Mouse (Mus musculus): ENCODE measurements at regions not wholly inside any gene's neighbourhood (a gene's known extent, or its start where the extent isn't known, plus 50 kb on each side); places are given as distances from the start of the nearest gene placed in this dataset.
A peak's percentile ranks its signal among the peaks of the same experiment; 100 is the strongest.
"Not testable (repeated sequence)": the region's sequence is repeated elsewhere in the genome, so short reads cannot be mapped to it uniquely, and the experiment has no call there.

DNA sequence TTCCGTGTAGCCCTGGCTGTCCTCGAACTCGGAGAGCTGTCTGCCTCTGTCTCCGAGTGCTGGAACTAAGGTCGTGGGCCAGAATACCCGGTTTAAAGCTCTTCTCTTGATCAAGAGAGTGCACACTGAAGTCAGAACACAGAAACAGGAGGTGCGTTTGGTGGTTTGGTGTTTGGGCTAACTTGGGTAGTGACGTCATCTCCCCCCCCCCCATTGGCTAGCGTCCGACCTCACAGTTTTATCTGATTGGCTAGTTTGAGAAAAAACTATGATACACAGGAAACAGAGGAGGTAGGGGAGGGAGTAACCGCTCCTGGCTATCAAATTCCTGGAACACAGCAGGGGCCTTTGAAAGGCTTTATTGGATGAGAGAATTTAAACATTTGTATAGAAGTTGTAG lies 60.2 kb upstream of the Pim1 start:
- no peak for DNase-seq (ENCODE audit: low spot score)

DNA sequence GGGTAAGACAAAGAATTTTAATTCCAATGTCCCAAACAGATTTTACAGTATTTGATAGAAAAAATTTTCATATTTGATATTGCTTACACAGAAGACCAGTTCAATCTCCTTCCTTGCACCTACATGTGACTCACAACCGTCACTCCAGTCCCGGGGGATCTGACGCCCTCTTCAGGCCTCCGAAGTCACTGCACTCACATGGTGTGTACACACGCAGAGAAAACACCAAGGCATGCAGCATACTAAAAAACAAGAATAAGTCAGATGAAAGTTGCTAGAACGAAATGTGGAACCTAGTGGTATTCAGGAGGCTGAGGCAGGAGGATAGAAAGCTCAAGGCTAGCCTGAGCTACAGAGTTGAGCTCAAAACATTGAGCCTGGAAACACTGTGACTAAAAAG lies 59.7 kb upstream of the Pim1 start:
- no peak for DNase-seq (ENCODE audit: low spot score)

GRCm38 (mm10) chr17:29431553-29432297 lies 58.8 kb upstream of the Pim1 start:
- DNase-seq (ENCODE audit: low spot score), result no peak

DNA sequence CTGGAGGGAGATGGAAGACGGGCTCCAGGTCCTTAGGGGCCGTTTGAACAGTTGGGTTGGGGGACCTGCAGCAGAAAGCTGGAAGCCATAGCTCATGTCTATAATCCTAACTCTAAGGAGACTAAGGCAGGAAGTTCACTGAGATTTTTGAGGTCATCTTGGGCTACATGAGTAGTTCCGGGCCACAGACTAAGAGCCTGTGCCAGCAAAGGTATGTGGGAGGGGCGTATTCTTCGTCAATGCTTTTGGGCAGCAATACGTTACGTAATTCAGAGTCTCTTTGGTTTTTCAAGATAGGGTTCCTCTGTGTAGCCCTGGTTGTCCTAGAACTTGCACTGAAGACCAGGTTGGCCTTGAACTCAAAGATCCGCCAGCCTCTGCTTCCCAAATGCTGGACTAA lies 57.9 kb upstream of the Pim1 start:
- no peak for DNase-seq (ENCODE audit: low spot score)

DNA sequence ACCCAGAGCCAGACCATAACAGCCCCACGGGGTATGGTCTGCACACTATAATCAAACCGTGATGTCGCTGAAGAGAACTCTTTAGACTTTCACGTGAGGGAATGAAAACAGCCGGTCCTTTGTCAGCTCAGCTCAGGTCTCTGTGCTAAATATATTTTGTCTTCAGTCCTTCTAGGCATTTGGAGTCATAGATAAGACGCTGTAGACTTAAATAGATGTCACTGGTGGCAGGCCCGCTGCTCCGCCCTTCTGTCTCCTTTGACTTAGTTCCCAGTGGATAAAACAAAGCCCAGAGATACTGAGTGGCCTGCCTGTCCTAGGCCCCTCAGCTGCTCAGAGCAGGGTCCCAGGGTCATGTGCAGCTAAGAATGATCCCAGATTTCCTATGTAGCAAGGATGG lies 57.2 kb upstream of the Pim1 start:
- no peak for DNase-seq (ENCODE audit: low spot score)

- DNase-seq (ENCODE audit: low spot score), result no peak
Measured at GRCm38 (mm10) chr17:29434074-29434944, 56.2 kb upstream of the Pim1 start.

- no peak for DNase-seq (ENCODE audit: low spot score)
Measured at GRCm38 (mm10) chr17:29435345-29436006, 55.1 kb upstream of the Pim1 start.

GRCm38 (mm10) chr17:29436484-29436870 lies 54.1 kb upstream of the Pim1 start:
- not testable (repeated sequence) for DNase-seq (ENCODE audit: low spot score)

DNA sequence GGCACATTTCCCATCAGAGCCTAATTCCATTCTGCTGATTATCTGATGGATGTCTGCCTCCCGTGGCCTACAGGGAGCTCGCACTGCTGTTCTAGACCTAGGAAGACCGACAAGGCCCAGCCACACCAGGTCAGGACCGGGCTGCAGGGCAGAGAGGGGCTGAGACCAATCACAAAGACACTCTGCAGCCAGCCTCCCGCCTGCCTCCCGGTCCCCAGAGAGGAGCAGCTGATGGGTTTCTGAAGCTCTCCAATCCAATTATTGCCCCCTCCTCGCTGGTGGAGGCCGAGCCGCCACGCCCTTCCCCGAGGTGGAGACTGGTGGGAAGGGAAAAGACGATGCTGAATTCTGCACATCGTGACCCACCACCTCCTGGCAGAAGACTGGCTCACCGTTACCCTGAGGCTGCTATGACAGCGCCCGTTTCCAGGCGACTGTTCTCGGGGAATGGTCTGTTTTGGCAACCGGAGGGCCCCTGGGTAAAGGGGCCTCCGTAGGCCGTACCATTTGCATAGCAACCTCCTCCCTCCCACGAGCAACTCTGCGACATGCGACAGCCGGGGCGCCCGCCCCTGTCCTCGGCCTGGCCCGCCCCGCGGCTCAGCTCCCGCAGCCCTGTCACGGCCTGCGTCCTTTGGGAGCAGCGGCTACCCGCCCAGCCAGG lies 53.5 kb upstream of the Pim1 start:
- DNase-seq (ENCODE audit: low spot score), result peak; percentile 73

- no peak for DNase-seq (ENCODE audit: low spot score)
Measured at GRCm38 (mm10) chr17:29437535-29438324, 52.8 kb upstream of the Pim1 start.

DNA sequence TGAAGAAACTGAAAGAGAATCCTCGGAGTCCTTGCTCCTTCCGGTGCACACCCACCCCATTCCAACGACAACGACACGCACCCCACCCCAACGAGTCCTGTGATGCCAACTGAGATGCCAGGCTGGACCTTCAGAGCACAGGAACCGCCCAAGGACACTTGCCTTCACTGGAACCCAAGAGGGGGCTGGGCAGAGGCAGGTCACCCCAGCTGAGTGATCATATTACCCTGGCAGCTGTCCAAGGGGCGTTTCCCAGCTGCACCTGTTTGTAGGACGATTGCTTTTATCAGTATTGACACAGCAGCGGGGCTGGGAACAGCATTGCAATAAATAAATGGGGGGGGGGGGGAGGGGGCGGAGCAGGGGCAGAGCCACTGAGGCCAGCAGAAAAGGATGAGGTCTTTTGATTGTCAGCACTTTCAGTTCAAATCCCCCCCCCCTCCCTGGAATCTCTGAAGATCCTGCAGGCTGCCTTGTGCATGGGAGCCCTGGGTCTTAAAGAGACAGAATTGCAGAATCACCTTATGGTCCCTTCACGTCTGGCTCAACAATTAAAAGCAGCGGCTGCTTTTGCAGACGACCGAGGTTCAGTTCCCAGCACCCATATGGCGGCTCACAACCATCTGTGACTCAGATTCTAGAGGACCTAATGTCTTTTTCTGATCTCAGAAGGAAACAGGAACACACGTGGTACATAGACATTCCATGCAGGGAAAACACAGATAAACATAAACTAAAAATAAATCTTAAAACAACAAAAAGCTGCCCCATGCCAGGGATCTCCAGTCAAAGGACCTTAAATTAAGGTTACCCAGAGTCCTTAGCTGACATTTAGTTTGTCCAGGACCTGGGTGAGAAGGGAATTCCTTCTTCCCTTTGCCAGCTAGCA lies 52.0 kb upstream of the Pim1 start:
- DNase-seq (ENCODE audit: low spot score), result peak; percentile 66

DNA sequence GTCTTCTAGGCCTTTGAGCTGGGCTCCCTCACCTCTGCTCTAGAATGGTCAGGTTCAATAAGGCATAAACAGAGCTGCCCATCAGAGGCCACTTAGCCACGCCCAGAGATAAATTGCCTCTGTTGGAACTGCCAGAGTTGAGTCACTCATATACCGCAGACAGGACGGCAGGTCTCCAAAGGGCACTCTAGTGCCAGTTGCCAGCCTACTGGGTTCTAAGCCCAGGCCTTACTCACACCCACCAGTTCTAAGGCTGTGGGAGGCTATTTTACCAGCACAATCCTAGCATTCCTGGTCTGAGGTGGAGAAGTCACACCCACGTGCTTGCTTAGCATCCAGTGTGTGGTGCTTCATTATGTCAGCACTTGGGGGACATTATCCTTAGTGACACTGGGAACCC lies 50.6 kb upstream of the Pim1 start:
- no peak for DNase-seq (ENCODE audit: low spot score)

DNA sequence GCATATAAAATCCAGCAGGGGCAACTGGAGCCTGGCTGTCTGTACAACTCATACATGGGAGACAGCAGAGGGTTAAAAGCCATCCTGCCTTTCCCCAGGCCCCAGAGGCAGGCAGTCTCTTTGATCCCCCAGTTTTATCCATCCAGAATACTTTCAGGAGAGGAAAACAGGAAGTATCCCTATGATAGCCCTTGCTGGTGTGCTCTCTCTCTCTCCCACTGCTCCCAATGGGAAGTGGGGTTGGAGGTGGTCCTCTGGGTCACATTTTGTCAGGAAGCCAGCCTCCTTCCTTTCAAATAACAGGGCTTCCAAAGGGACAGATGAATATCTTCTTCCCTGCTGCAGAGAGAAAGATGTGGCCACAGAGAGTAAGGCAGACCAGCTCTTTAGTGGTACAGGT lies 50.1 kb upstream of the Pim1 start:
- DNase-seq (ENCODE audit: low spot score), result no peak
